Mouse (Mus musculus): ENCODE measurements around the gene Zfp57. TPM values are rescaled to one million over a fixed set of nuclear protein-coding genes. Genes with fewer than 3 reads are reported as not detected.

Gene Zfp57
- not detected in 2 replicates for polyA plus RNA-seq (2012; ENCODE audit: insufficient read depth, insufficient read length, missing spikeins)

DNA sequence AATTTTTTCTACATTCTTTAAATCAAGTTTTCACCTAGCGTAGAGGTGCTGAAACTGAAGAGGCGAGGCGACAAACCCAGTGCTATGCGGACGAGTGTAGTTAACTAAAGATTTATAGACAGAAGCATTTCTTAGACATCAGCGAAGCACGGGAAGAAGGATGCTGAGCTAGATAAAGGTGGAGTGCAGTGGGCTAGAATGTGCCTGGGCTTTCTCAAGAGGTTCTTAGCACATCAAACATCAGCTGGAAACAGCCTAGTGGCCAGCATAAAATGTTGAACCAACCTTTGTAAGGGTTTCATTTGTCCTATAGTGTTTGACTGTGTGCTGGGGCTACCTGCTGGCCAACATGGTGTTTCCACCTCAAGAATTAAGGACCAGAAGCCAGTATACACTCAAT, at the start of gene Zfp57:
TSS of gene Zfp57 (plus strand) at position 301 of the 400 bp plus-strand sequence.
- Histone ChIP-seq H3K4me1 (ENCODE audit: control insufficient read depth, insufficient read depth, low read length) (no peaks in the 10 kb centered on the region), H3K4me3 (ENCODE audit: insufficient read depth, low read length) (no peak within 1 kb of the TSS), H3K27ac (ENCODE audit: insufficient read depth, low read depth, low read length) (no peak within 1 kb of the TSS)
- TF ChIP-seq POLR2A (IDR thresholded peaks at IDR 0.05; ENCODE audit: borderline replicate concordance, low read depth, low read length): no peak
- no peak for TF ChIP-seq CTCF (IDR thresholded peaks at IDR 0.05; ENCODE audit: low read depth, low read length)

DNA sequence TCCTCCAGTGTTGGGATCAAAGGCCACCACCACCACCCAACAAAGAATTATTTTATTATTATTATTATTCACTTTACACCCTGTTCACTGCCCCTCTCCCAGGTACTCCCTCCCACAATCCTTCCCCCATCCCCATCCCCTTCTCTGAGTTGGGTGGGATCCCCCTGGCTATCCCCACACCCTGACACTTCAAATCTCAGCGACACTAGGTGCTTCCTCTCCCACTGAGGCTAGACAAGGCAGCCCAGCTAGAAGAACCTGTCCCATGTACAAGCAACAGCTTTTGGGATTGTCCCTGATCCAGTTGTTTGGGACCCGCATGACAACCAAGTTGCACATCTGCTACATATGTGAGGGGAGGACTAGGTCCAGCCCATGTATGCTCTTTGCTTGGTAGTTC, 48.3 kb upstream of the Zfp57 start:
- H3K4me3 ChIP-seq (ENCODE audit: insufficient read depth, low read length): no peak overlapping the region
- H3K27ac ChIP-seq (ENCODE audit: insufficient read depth, low read depth, low read length): no peak overlapping the region
- TF ChIP-seq POLR2A (IDR thresholded peaks at IDR 0.05; ENCODE audit: borderline replicate concordance, low read depth, low read length) (no peak), CTCF (IDR thresholded peaks at IDR 0.05; ENCODE audit: low read depth, low read length) (no peak)
- H3K4me1 ChIP-seq (ENCODE audit: control insufficient read depth, insufficient read depth, low read length): peaks cover 13% of the 10 kb centered on the region

DNA sequence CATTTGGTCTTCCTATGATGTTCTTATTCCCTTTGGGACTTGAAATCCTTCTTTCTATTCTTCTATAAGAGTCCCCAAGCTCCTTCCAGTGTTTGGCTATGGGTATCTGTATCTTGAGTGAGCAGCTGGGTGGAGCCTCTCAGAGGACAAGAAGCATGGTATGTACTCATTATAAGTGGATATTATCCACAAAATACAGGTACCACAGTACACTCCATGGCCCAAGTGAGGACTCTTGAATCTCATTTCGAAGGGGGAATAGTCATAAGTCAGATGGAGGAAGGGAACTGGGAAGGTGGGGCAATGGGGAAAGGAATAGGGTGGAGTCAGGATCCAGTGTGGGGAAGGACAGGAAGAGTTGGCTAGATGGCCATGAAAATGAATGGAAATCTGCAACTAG, 47.9 kb upstream of the Zfp57 start:
- TF ChIP-seq POLR2A (IDR thresholded peaks at IDR 0.05; ENCODE audit: borderline replicate concordance, low read depth, low read length) (no peak), CTCF (IDR thresholded peaks at IDR 0.05; ENCODE audit: low read depth, low read length) (no peak)
- H3K4me1 ChIP-seq (ENCODE audit: control insufficient read depth, insufficient read depth, low read length): peaks cover 11% of the 10 kb centered on the region
- no peak overlapping the region for H3K27ac ChIP-seq (ENCODE audit: insufficient read depth, low read depth, low read length)
- H3K4me3 ChIP-seq (ENCODE audit: insufficient read depth, low read length): no peak overlapping the region

DNA sequence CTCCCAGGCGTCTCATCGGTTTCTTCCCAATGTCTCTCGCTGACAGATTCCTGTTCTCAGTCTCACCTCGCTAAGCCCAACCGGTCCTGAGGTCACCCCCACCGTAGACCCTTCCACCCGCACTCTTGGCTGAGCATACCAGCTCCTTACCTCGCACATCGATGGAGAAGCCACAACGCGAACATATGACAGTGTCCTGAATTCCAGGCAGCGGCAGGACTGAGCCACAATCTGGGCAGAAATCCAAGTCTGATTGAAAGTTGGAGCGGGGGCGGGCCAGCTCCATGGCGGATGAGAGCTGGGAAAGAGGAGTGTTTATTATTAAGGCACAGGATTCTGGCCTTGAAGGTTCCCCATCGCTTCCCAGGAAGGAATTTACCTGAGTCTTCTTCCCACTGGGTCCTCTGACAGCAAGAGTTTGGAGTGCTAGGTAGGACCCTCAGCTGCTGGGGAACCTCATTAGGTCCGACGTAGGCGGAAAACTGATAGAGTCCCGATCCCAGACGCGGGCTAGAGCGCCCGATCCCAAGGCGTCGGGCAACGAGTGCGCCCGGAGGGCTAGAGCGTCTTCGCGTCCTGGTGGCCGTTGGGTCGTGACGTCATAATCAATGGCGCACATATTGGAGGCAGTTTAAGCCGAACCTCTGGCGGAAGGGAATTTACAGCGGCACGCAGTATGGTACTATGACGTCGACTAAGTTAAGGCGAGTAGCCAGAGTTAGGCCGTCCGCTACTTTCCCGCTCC, 42.8 kb upstream of the Zfp57 start, which contains the start of the genes Znrd1 and Znrd1as:
TSS of gene Znrd1 (minus strand) at position 561 of the 745 bp plus-strand sequence.
TSS of gene Znrd1as (plus strand) at position 594 of the 745 bp plus-strand sequence.
- Histone ChIP-seq H3K27ac (ENCODE audit: insufficient read depth, low read depth, low read length) (peak within 1 kb of the TSS; percentile 36), H3K4me1 (ENCODE audit: control insufficient read depth, insufficient read depth, low read length) (peaks cover 4% of the 10 kb centered on the region), H3K4me3 (ENCODE audit: insufficient read depth, low read length) (peak within 1 kb of the TSS; percentile 92)
- TF ChIP-seq CTCF (IDR thresholded peaks at IDR 0.05; ENCODE audit: low read depth, low read length) (0 out of 2 replicates have a peak, but pooled peaks have one; percentile 13), POLR2A (IDR thresholded peaks at IDR 0.05; ENCODE audit: borderline replicate concordance, low read depth, low read length) (no peak)

DNA sequence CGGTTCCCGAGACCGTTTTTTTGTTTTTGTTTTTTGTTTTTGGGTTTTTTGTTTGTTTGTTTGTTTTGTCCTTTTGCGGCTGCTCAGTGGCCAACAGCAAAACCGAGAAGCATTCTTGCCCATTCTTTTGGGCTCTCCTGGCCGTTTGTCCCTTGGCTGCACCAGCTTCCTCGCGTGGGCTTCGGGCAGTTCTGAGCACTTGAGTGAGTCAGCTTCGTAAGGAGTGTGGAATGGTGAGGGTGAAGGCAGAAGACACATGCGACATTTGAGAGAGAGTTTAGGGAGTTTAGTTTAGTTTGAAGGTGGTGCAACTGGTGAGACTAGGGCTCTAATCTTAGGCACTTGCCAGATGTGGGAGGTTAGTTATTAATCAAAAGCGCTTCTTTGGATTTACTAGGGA, 42.1 kb upstream of the Zfp57 start:
- TF ChIP-seq POLR2A (IDR thresholded peaks at IDR 0.05; ENCODE audit: borderline replicate concordance, low read depth, low read length) (no peak), CTCF (IDR thresholded peaks at IDR 0.05; ENCODE audit: low read depth, low read length) (no peak)
- H3K27ac ChIP-seq (ENCODE audit: insufficient read depth, low read depth, low read length): peak overlapping the region; percentile 25
- H3K4me3 ChIP-seq (ENCODE audit: insufficient read depth, low read length): peak overlapping the region; percentile 92
- peaks cover 4% of the 10 kb centered on the region for H3K4me1 ChIP-seq (ENCODE audit: control insufficient read depth, insufficient read depth, low read length)

DNA sequence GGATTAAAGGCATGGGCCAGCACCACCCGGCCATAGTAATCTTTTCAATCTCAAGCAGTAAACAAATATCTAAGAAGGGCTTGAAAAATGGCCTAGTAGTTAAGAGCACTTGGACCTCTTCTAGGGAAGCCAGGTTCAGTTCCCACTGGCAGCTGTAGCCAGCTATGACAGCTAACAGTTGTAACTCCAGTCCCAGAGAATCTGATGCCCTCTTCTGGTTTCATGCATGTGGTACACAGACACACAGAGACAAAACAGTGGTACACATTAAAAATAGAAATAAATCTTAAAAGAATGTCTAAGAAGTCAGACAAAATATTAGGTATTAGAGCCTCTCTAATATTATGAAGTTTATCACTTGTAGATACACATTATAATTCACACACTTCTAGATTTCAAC, 39.8 kb upstream of the Zfp57 start:
- Histone ChIP-seq H3K4me3 (ENCODE audit: insufficient read depth, low read length) (no peak overlapping the region), H3K27ac (ENCODE audit: insufficient read depth, low read depth, low read length) (no peak overlapping the region), H3K4me1 (ENCODE audit: control insufficient read depth, insufficient read depth, low read length) (peaks cover 4% of the 10 kb centered on the region)
- TF ChIP-seq CTCF (IDR thresholded peaks at IDR 0.05; ENCODE audit: low read depth, low read length) (no peak), POLR2A (IDR thresholded peaks at IDR 0.05; ENCODE audit: borderline replicate concordance, low read depth, low read length) (no peak)

DNA sequence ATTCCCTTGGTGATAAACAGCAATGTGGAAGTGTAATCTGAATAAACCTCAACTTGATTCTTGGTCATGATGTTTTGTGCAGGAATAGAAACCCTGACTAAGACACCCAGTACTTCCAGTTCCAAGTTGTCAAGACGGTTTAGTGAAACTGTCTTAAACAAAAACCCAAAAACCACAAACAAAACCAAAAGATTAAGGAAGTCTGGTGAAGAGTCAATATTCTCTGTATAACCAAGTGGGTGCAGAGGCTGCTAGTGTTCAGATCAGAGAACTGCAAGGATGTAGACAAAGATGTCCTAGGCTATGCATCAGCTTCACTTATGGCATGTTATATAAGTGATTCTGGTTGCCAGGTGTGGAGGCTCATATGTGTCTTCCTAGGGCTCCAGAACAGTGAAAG, 34.1 kb upstream of the Zfp57 start:
- no peak overlapping the region for H3K4me3 ChIP-seq (ENCODE audit: insufficient read depth, low read length)
- H3K27ac ChIP-seq (ENCODE audit: insufficient read depth, low read depth, low read length): no peak overlapping the region
- H3K4me1 ChIP-seq (ENCODE audit: control insufficient read depth, insufficient read depth, low read length): peaks cover 19% of the 10 kb centered on the region
- no peak for TF ChIP-seq POLR2A (IDR thresholded peaks at IDR 0.05; ENCODE audit: borderline replicate concordance, low read depth, low read length)
- TF ChIP-seq CTCF (IDR thresholded peaks at IDR 0.05; ENCODE audit: low read depth, low read length): no peak

DNA sequence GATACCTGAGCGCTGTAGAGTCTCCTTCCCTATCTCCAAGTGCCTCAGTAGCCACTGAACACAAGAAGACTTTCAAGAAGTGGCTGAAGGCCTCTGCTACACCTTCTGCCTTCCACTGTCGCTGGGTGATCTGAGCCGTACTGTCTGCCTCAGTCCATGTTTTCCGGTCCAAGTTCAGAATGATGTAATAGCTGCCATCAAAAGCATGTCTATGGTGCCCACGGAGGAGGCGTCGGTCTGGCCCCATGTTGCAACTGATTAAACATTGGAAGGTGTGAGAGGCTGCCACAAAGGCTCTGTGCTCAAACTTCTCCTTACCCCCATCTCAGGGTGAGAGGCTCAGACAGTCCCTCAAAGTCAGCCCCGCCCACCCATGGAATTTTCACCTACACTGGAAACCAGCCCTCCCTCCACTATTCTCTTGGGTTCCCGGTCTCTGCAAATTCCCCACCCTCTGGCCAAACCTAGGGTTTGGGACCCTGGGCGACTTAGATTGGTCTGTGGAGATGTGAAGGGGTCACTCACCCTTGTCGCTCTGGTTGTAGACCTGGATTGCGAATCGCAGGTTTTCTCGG, 30.6 kb upstream of the Zfp57 start:
- Histone ChIP-seq H3K4me3 (ENCODE audit: insufficient read depth, low read length) (no peak overlapping the region), H3K4me1 (ENCODE audit: control insufficient read depth, insufficient read depth, low read length) (peaks cover 19% of the 10 kb centered on the region), H3K27ac (ENCODE audit: insufficient read depth, low read depth, low read length) (no peak overlapping the region)
- TF ChIP-seq POLR2A (IDR thresholded peaks at IDR 0.05; ENCODE audit: borderline replicate concordance, low read depth, low read length) (no peak), CTCF (IDR thresholded peaks at IDR 0.05; ENCODE audit: low read depth, low read length) (no peak)

DNA sequence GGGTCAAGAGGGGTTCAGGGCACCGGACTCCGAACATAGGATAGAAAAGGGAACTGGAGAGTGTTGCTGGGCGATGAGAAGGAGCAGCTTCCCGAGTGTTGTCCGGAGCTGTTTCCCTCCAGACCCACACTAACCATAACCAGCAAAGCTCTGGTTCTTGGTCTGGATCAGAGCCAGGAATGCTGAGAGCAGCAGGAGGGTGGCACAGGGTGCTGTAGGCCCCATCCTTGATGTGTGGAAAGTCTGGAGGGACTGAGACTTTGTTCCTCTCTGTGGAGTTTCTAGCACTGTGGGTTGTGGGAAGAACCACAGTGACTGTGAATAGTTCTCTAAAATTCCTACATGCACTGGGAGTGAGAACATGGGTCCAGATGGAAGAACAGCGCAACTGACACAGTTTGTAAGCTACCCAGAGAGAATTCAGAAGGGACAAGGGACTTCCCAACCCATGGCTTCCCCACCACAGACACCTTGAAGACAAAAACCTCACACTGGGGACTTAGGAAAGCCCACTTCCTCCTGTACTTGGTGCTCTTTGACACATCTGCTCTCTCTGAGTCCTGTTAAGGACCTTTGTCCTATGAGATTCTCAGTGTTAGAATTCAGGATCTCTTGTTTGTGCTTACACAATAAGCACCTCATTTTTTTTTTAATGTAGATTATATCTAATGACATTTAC, 29.7 kb upstream of the Zfp57 start:
- H3K4me1 ChIP-seq (ENCODE audit: control insufficient read depth, insufficient read depth, low read length): peaks cover 17% of the 10 kb centered on the region
- no peak overlapping the region for H3K4me3 ChIP-seq (ENCODE audit: insufficient read depth, low read length)
- TF ChIP-seq POLR2A (IDR thresholded peaks at IDR 0.05; ENCODE audit: borderline replicate concordance, low read depth, low read length): no peak
- TF ChIP-seq CTCF (IDR thresholded peaks at IDR 0.05; ENCODE audit: low read depth, low read length): no peak
- H3K27ac ChIP-seq (ENCODE audit: insufficient read depth, low read depth, low read length): no peak overlapping the region
